Mouse (Mus musculus): ENCODE measurements around the gene Fam210b. TPM values are rescaled to one million over a fixed set of nuclear protein-coding genes. Genes with fewer than 3 reads are reported as not detected.
A peak's percentile ranks its signal among the peaks of the same experiment; 100 is the strongest.
"Not testable (repeated sequence)": the region's sequence is repeated elsewhere in the genome, so short reads cannot be mapped to it uniquely, and the experiment has no call there.

Gene Fam210b
- 10.3 and 10.7 TPM in 2 replicates for polyA plus RNA-seq (2012; ENCODE audit: insufficient read depth, insufficient read length, missing spikeins)

DNA sequence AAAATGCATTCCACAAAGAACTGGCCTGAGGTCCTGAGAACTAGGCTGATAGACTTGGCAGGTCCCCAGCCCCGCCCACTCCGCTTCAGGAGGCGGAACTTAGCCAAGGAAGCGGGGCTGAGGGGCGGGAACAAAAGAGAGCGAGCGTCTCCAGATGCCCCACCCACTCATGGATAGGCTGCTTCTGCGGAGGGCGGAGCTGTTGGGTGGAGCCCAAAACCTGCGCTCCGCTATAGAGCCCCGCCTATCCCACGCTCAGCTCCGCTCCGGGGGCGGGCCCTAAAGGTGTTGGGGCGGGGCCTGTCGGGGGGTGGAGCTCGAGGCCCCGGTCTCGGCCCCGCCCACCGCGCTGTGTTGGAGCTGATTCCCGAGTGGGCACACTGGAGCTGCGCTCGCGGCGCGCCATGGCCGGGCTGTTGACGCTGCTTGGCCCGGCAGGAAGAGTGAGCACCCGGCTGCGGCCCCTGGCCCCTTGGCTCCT, at the start of gene Fam210b:
Gene Fam210b, plus strand, starts transcription at position 308 of the 481 bp plus-strand sequence.
- Histone ChIP-seq H3K4me3 (ENCODE audit: insufficient read depth, low read length) (peak within 1 kb of the TSS; percentile 94), H3K4me1 (ENCODE audit: control insufficient read depth, insufficient read depth, low read length) (peaks cover 3% of the 10 kb centered on the region; the same call in 1 of the 2 replicates), H3K27ac (ENCODE audit: insufficient read depth, low read depth, low read length) (no peak within 1 kb of the TSS)
- TF ChIP-seq POLR2A (IDR thresholded peaks at IDR 0.05; ENCODE audit: borderline replicate concordance, low read depth, low read length) (no peak), CTCF (IDR thresholded peaks at IDR 0.05; ENCODE audit: low read depth, low read length) (no peak)

DNA sequence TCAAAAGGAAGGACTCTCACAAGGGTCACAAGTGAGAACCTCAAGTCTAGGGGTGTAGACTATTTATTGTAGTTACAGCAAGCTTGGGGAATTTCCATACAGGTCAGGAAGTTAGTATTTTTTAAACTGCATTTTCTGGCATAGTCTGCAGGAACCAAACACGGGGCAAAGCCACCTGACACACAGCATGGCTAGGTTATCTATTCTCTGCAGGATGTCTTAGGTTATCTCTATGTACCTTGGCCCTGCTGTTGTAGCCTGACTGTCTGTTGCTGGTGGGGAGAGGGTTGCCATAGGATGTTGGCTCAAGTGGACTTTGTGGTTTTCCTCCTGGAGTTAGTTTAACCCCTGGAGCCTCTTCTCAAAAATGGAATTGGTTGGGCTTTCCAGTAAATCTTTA, 47.3 kb upstream of the Fam210b start:
- Histone ChIP-seq H3K4me3 (ENCODE audit: insufficient read depth, low read length) (no peak overlapping the region), H3K4me1 (ENCODE audit: control insufficient read depth, insufficient read depth, low read length) (no peaks in the 10 kb centered on the region), H3K27ac (ENCODE audit: insufficient read depth, low read depth, low read length) (no peak overlapping the region)

DNA sequence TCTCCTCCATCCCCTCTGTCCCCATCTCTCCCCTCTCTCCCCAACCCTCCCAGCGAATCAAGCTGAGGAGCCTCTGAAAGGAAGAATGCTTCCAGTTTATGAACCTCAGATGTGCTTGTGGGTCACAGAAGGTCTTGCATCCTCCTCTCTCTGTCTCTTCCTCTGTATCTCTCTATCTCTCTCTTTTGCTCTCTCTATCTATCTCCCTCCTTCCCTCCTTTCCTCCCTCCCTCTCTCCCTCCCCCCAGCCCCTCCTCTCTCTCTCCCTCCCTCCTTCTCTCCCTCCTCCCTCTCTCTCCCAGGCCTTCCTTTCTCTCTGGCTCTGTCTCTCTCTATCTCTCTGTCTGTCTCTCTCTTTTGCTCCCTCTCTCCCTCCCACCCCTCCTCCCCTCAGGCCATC, 46.8 kb upstream of the Fam210b start:
- TF ChIP-seq POLR2A (IDR thresholded peaks at IDR 0.05; ENCODE audit: borderline replicate concordance, low read depth, low read length) = no peak
- no peak for TF ChIP-seq CTCF (IDR thresholded peaks at IDR 0.05; ENCODE audit: low read depth, low read length)
- no peak overlapping the region for H3K27ac ChIP-seq (ENCODE audit: insufficient read depth, low read depth, low read length)
- no peaks in the 10 kb centered on the region for H3K4me1 ChIP-seq (ENCODE audit: control insufficient read depth, insufficient read depth, low read length)
- H3K4me3 ChIP-seq (ENCODE audit: insufficient read depth, low read length) = no peak overlapping the region

More for the DNA sequence above, 47.3 kb upstream of the Fam210b start:
- TF ChIP-seq CTCF (IDR thresholded peaks at IDR 0.05; ENCODE audit: low read depth, low read length) (no peak), POLR2A (IDR thresholded peaks at IDR 0.05; ENCODE audit: borderline replicate concordance, low read depth, low read length) (no peak)

DNA sequence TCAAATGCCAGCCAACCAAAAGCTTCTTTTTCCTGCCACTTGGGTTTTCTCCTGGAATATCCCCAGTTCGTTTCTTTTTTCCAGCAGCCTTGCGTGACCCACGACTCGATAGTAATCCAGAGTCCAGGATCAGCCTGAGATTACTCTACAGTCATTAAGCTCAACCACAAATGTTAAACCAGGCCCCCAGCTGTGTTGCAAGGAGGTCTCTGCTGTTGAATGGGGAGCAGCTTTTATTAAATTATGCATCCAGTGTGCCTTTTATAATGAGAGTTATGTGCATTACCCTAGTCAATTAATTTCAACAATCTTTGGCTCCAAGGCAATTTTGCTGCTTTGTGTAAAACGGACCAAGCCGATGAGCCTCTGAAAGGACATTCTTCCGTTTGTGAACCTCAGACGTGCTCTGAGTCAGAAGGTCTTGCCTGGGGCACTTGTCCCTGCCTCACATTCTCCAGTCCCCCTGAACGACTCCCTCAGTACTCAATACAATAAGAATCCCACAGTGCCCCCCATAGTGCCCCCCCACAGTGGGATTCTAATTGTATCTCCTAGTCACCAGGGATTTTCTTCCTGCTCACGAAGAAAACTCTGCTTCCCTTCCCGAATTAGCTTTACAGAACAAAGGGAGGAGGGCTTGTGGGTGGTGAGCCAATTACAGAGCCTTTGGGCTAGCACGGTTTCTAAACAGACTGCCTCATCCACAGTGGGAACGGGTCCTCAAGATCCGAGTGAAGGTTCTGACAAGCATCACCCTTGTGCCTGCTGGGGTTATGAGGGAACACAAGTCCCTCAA, 46.0 kb upstream of the Fam210b start:
- Histone ChIP-seq H3K27ac (ENCODE audit: insufficient read depth, low read depth, low read length) (no peak overlapping the region), H3K4me3 (ENCODE audit: insufficient read depth, low read length) (no peak overlapping the region), H3K4me1 (ENCODE audit: control insufficient read depth, insufficient read depth, low read length) (no peaks in the 10 kb centered on the region)
- TF ChIP-seq CTCF (IDR thresholded peaks at IDR 0.05; ENCODE audit: low read depth, low read length) = no peak
- TF ChIP-seq POLR2A (IDR thresholded peaks at IDR 0.05; ENCODE audit: borderline replicate concordance, low read depth, low read length) = no peak

DNA sequence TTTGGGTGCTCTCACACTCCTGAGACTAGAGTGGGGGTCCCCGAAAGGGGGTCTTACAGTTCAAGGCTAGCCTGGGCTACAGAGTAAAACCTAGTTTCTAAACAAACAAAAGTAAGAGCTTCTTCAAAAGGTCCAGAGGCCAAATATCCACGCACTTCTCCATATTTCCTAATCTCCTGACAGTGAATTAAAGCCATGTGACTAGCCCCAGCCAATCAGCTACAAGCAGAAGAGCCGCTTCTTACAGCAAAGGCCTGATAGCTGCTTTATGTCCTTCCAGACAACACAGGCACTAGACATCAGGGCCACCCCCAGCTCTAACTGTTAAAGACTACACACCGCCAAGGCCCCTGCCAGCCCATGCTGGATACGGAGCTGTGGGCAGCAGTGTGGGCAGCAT, 43.0 kb upstream of the Fam210b start:
- TF ChIP-seq POLR2A (IDR thresholded peaks at IDR 0.05; ENCODE audit: borderline replicate concordance, low read depth, low read length) (no peak), CTCF (IDR thresholded peaks at IDR 0.05; ENCODE audit: low read depth, low read length) (no peak)
- Histone ChIP-seq H3K27ac (ENCODE audit: insufficient read depth, low read depth, low read length) (no peak overlapping the region), H3K4me1 (ENCODE audit: control insufficient read depth, insufficient read depth, low read length) (no peaks in the 10 kb centered on the region), H3K4me3 (ENCODE audit: insufficient read depth, low read length) (no peak overlapping the region)

DNA sequence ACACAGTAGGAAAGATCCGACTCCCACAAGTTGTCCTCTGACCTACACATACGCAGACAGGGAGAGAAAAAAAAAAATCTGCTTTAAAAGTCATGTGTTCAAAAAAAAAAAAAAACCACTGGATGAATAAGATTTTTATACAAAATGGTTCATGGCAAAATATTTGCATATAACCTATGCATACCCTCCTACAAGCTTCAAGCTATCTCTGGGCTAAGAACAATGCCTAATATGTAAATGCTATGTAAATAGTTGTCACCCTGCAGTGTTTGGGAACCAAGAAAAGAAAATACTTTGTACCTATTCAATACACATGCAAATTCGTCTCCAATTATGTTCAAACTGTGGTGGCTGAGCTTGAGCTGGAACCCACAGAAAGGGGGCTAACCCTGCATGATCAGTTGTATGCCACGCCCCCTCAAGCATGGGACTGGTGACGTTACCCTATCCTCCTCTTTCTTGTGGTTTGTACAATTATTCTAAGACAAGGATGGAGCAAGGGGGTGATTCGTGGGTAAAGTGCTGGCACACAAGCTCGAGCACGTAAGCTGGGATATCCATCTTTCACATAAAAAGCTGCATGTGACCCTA, 41.2 kb upstream of the Fam210b start:
- Histone ChIP-seq H3K27ac (ENCODE audit: insufficient read depth, low read depth, low read length) (no peak overlapping the region), H3K4me1 (ENCODE audit: control insufficient read depth, insufficient read depth, low read length) (no peaks in the 10 kb centered on the region), H3K4me3 (ENCODE audit: insufficient read depth, low read length) (no peak overlapping the region)
- TF ChIP-seq CTCF (IDR thresholded peaks at IDR 0.05; ENCODE audit: low read depth, low read length) = no peak
- no peak for TF ChIP-seq POLR2A (IDR thresholded peaks at IDR 0.05; ENCODE audit: borderline replicate concordance, low read depth, low read length)

DNA sequence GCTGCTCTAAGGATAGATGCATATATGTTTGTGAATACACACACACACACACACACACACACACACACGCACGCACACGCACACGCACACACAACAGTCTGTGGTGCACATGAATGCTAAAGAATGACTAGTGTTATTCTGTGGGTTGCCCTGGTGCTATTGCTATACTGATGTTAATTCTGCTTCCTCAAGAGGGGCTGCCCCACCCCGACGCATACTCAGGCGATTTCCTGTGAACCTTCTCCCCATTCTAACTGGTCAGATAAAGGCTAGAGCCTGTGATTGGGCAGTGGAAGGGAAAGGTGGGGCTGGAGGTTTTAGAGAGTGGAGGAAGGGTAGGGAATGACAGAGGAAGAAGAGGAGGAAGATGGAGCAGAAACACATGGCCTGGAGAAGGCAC, 39.8 kb upstream of the Fam210b start:
- not testable (repeated sequence) for H3K4me1 ChIP-seq (ENCODE audit: control insufficient read depth, insufficient read depth, low read length); H3K27ac ChIP-seq (ENCODE audit: insufficient read depth, low read depth, low read length); H3K4me3 ChIP-seq (ENCODE audit: insufficient read depth, low read length)

DNA sequence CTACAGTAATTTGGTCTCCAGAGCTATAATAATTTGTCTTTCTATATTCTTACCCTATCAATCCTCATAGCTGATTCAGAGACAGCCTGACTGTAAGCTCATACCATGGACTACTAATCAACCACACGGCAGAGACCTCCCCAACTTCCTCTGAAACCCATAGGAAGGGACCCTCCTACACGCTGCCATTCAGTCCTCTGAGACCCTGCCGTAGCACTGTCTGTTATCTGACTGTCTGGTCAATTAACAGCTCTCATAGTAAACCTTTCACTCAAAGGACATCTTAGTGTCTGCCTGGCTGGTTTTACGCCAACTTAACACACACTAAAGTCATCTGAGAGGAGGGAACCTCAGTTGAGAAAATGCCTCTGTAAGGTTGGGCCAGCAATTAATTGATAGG, 38.8 kb upstream of the Fam210b start:
- TF ChIP-seq CTCF (IDR thresholded peaks at IDR 0.05; ENCODE audit: low read depth, low read length) = no peak
- TF ChIP-seq POLR2A (IDR thresholded peaks at IDR 0.05; ENCODE audit: borderline replicate concordance, low read depth, low read length) = no peak
- H3K4me3 ChIP-seq (ENCODE audit: insufficient read depth, low read length) = no peak overlapping the region
- H3K27ac ChIP-seq (ENCODE audit: insufficient read depth, low read depth, low read length) = no peak overlapping the region

DNA sequence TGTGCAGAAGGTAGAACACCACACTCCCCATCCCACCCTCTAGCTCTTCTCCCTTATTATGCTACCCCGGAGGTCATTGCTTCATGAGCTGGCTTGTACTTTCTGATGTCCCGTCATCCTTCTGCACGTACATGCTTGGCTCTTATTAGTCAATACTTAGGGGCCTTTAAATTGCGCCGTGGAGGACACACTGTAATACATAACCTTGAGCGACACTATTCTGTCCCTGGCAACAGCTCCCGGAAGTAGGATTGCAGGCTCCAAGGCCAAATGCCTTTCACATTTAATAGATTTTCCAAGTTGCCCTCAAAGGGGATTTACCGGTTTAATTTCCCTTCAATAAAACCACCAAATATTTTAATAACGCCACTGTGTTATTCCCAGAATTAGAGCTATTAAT, 33.6 kb upstream of the Fam210b start:
- Histone ChIP-seq H3K4me1 (ENCODE audit: control insufficient read depth, insufficient read depth, low read length) (no peaks in the 10 kb centered on the region), H3K27ac (ENCODE audit: insufficient read depth, low read depth, low read length) (no peak overlapping the region), H3K4me3 (ENCODE audit: insufficient read depth, low read length) (no peak overlapping the region)
- TF ChIP-seq CTCF (IDR thresholded peaks at IDR 0.05; ENCODE audit: low read depth, low read length) = no peak
- no peak for TF ChIP-seq POLR2A (IDR thresholded peaks at IDR 0.05; ENCODE audit: borderline replicate concordance, low read depth, low read length)

More for the DNA sequence above, 38.8 kb upstream of the Fam210b start:
- no peaks in the 10 kb centered on the region for H3K4me1 ChIP-seq (ENCODE audit: control insufficient read depth, insufficient read depth, low read length)

DNA sequence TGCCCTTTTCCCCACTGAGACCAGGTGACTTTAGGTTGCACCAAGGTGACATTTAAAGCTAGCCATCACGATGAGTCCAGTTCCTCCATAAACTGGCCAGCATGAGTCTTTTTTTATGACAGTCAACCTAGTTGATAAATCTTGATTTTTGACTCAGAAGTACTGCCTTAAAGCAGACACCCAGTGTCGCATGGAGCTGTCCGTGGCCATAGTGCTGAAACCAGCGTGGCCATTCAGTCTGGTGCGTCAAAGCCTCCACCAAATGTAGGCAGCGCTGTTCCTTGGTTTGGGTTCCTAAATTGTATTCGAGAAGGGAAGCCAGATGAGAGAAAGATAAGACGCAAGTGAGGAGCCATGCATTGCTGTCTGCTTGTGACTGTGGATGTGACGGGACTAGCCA, 24.5 kb upstream of the Fam210b start:
- Histone ChIP-seq H3K4me3 (ENCODE audit: insufficient read depth, low read length) (no peak overlapping the region), H3K4me1 (ENCODE audit: control insufficient read depth, insufficient read depth, low read length) (no peaks in the 10 kb centered on the region), H3K27ac (ENCODE audit: insufficient read depth, low read depth, low read length) (no peak overlapping the region)
- TF ChIP-seq POLR2A (IDR thresholded peaks at IDR 0.05; ENCODE audit: borderline replicate concordance, low read depth, low read length) (no peak), CTCF (IDR thresholded peaks at IDR 0.05; ENCODE audit: low read depth, low read length) (no peak)

Data from bone marrow macrophage, adult 2 months (primary cell).